Mouse (Mus musculus): ENCODE data around the gene Rnf208. TPM values are rescaled to one million over a fixed set of nuclear protein-coding genes. Genes with fewer than 3 reads are reported as not detected.

Rnf208 gene
- polyA plus RNA-seq, 1 experiment from 2014 or later = 16.3 TPM

- no peak for DNase-seq (ENCODE audit: low spot score)
- Histone ChIP-seq H3K27me3 (replicated peaks; ENCODE audit: control insufficient read depth, insufficient read depth, low read length) (peaks cover 16% of the 10 kb centered on the region), H3K4me2 (ENCODE audit: low read depth, low read length) (no peak overlapping the region), H3K4me1 (ENCODE audit: control insufficient read depth, insufficient read depth, low read length) (peaks cover 25% of the 10 kb centered on the region), H3K36me3 (ENCODE audit: control insufficient read depth, insufficient read depth, low read length) (peaks cover 26% of the 10 kb centered on the region), H3K4me3 (ENCODE audit: low read depth, low read length) (no peak overlapping the region), H3K27ac (replicated peaks; ENCODE audit: low read depth, low read length) (no peak overlapping the region), H3K9me3 (ENCODE audit: control insufficient read depth, low read length) (no peaks in the 10 kb centered on the region), H3K9ac (ENCODE audit: low read depth, low read length) (peak overlapping the region; percentile 8; the same call in 1 of the 2 replicates)
- ATAC-seq (ENCODE audit: low read depth) = no peak
Observed at GRCm38 (mm10) chr2:25267241-25267640, 25.2 kb downstream of the Rnf208 start.

DNA sequence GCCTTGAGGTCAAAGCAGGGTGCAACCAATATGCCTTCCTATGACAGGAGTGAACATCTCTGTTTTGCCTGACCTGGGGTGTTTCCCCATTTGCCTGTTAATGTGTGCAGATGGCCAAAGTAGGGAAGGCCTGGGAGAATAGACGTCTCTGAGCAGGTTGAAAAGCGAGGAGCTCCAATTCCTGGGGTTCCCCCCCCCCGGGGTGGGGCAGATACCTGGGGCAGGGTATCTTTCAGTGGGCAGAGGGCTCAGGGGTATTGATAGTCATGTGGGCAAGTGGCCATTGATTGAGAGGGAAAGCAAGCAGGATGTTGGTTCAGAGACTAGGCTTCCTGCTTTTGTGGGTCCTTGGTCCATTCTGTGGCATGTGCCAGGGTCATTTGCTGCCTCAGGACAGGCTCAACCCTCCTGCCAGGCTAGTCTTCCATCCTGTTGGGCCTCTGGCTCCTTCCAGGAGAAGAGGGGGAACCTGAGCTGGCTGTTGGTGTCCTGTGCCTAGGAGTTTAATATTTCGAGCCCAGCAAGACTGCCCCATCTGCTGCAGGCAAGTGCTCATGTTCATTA, 25.8 kb downstream of the Rnf208 start:
- Histone ChIP-seq H3K4me1 (ENCODE audit: control insufficient read depth, insufficient read depth, low read length) (peaks cover 25% of the 10 kb centered on the region), H3K9ac (ENCODE audit: low read depth, low read length) (no peak overlapping the region; the same call in 1 of the 2 replicates), H3K4me2 (ENCODE audit: low read depth, low read length) (no peak overlapping the region), H3K36me3 (ENCODE audit: control insufficient read depth, insufficient read depth, low read length) (peaks cover 26% of the 10 kb centered on the region), H3K9me3 (ENCODE audit: control insufficient read depth, low read length) (no peaks in the 10 kb centered on the region), H3K4me3 (ENCODE audit: low read depth, low read length) (no peak overlapping the region), H3K27ac (replicated peaks; ENCODE audit: low read depth, low read length) (no peak overlapping the region), H3K27me3 (replicated peaks; ENCODE audit: control insufficient read depth, insufficient read depth, low read length) (peaks cover 14% of the 10 kb centered on the region)
- DNase-seq (ENCODE audit: low spot score) = no peak
- no peak for ATAC-seq (ENCODE audit: low read depth)
- WGBS = 60% methylated on average over 4 of the region's 4 CpGs

DNA sequence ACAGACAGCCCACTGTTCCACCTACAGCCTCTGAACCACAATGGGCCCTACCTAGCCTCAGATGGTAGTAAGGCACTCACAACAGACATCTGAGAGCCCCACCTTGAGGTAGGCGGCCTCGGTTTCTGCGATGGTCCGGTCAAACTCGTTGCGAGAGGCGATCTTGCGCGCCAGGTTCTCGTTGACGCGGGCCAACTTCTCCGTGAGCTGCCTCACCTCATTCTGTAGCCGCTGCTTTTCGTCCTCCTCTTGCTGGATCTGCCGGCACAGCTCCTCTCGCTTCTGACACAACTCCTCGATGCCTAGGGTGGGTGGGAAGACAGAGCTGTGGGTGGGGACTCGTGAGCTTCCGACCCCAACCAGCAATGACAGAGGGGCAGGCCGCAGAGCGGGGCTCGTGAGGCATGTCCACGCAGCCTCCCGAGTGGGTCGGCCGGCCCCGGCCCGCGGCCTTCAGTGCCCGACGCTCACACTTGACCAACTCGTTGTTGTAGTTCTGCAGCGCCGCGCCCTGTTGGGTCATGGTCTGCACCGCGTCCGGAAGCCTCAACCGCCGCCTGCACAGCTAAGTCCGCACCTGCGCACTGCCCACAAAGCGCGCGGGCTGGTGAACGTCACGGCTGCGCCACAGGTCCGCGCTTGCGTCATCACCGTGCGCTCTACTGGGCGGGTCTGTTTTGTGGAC, 29.9 kb downstream of the Rnf208 start, which contains the start of the genes Ssna1 and Anapc2:
TSS of gene Ssna1 (minus strand) at position 612 of the 685 bp plus-strand sequence.
TSS of gene Anapc2 (plus strand) at position 652 of the 685 bp plus-strand sequence.
- under 1% methylated on average over 37 of the region's 55 CpGs for WGBS

GRCm38 (mm10) chr2:25272515-25272914, 30.5 kb downstream of the Rnf208 start:
- peak overlapping the region; percentile 84 for H3K9ac ChIP-seq (ENCODE audit: low read depth, low read length)
- H3K4me2 ChIP-seq (ENCODE audit: low read depth, low read length) = peak overlapping the region; percentile 83
- H3K27me3 ChIP-seq (replicated peaks; ENCODE audit: control insufficient read depth, insufficient read depth, low read length) = no peaks in the 10 kb centered on the region
- peaks cover 17% of the 10 kb centered on the region for H3K4me1 ChIP-seq (ENCODE audit: control insufficient read depth, insufficient read depth, low read length)
- DNase-seq (ENCODE audit: low spot score) (no peak), ATAC-seq (ENCODE audit: low read depth) (peak; percentile 47)
- H3K36me3 ChIP-seq (ENCODE audit: control insufficient read depth, insufficient read depth, low read length) = peaks cover 65% of the 10 kb centered on the region
- H3K9me3 ChIP-seq (ENCODE audit: control insufficient read depth, low read length) = no peaks in the 10 kb centered on the region
- H3K4me3 ChIP-seq (ENCODE audit: low read depth, low read length) = peak overlapping the region; percentile 84
- WGBS = 2% methylated on average over 5 of the region's 29 CpGs
- H3K27ac ChIP-seq (replicated peaks; ENCODE audit: low read depth, low read length) = peak overlapping the region; percentile 65; the same call in 1 of the 2 replicates

More for the DNA sequence above, 29.9 kb downstream of the Rnf208 start, which contains the start of the genes Ssna1 and Anapc2:
- peaks cover 17% of the 10 kb centered on the region for H3K4me1 ChIP-seq (ENCODE audit: control insufficient read depth, insufficient read depth, low read length)
- peak within 1 kb of the TSS; percentile 83 for H3K4me2 ChIP-seq (ENCODE audit: low read depth, low read length)
- H3K9me3 ChIP-seq (ENCODE audit: control insufficient read depth, low read length) = no peaks in the 10 kb centered on the region
- ATAC-seq (ENCODE audit: low read depth) = peak; percentile 97
- H3K27ac ChIP-seq (replicated peaks; ENCODE audit: low read depth, low read length) = peak within 1 kb of the TSS; percentile 65
- H3K36me3 ChIP-seq (ENCODE audit: control insufficient read depth, insufficient read depth, low read length) = peaks cover 59% of the 10 kb centered on the region
- peak; percentile 98 for DNase-seq (ENCODE audit: low spot score)
- no peaks in the 10 kb centered on the region for H3K27me3 ChIP-seq (replicated peaks; ENCODE audit: control insufficient read depth, insufficient read depth, low read length)
- H3K4me3 ChIP-seq (ENCODE audit: low read depth, low read length) = peak within 1 kb of the TSS; percentile 84
- H3K9ac ChIP-seq (ENCODE audit: low read depth, low read length) = peak within 1 kb of the TSS; percentile 84

DNA sequence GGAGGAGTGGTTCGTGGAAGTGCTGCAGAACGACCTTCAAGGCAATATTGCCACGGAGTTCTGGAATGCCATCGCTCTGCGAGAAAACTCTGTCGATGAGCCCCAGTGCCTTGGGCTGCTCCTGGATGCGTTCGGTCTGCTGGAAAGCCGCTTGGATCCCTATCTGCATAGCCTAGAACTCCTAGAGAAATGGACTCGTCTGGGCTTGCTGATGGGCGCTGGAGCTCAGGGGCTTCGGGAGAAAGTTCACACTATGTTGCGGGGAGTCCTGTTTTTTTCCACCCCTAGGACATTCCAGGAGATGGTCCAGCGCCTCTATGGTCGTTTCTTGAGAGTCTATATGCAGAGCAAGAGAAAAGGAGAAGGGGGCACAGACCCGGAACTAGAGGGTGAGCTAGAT, 31.0 kb downstream of the Rnf208 start:
- H3K36me3 ChIP-seq (ENCODE audit: control insufficient read depth, insufficient read depth, low read length) = peaks cover 70% of the 10 kb centered on the region
- ATAC-seq (ENCODE audit: low read depth) (no peak), DNase-seq (ENCODE audit: low spot score) (no peak)
- H3K9ac ChIP-seq (ENCODE audit: low read depth, low read length) = peak overlapping the region; percentile 84
- no peaks in the 10 kb centered on the region for H3K27me3 ChIP-seq (replicated peaks; ENCODE audit: control insufficient read depth, insufficient read depth, low read length)
- H3K27ac ChIP-seq (replicated peaks; ENCODE audit: low read depth, low read length) = peak overlapping the region; percentile 65; the same call in 1 of the 2 replicates
- peak overlapping the region; percentile 84 for H3K4me3 ChIP-seq (ENCODE audit: low read depth, low read length)
- 32% methylated on average over 16 of the region's 16 CpGs for WGBS
- no peaks in the 10 kb centered on the region for H3K9me3 ChIP-seq (ENCODE audit: control insufficient read depth, low read length)
- H3K4me1 ChIP-seq (ENCODE audit: control insufficient read depth, insufficient read depth, low read length) = peaks cover 17% of the 10 kb centered on the region
- H3K4me2 ChIP-seq (ENCODE audit: low read depth, low read length) = peak overlapping the region; percentile 83

- Histone ChIP-seq H3K4me1 (ENCODE audit: control insufficient read depth, insufficient read depth, low read length) (no peaks in the 10 kb centered on the region), H3K9ac (ENCODE audit: low read depth, low read length) (no peak overlapping the region), H3K4me2 (ENCODE audit: low read depth, low read length) (no peak overlapping the region), H3K27me3 (replicated peaks; ENCODE audit: control insufficient read depth, insufficient read depth, low read length) (no peaks in the 10 kb centered on the region), H3K9me3 (ENCODE audit: control insufficient read depth, low read length) (no peaks in the 10 kb centered on the region), H3K4me3 (ENCODE audit: low read depth, low read length) (no peak overlapping the region), H3K27ac (replicated peaks; ENCODE audit: low read depth, low read length) (no peak overlapping the region), H3K36me3 (ENCODE audit: control insufficient read depth, insufficient read depth, low read length) (peaks cover 97% of the 10 kb centered on the region)
- WGBS = 64% methylated on average over 13 of the region's 13 CpGs
- DNase-seq (ENCODE audit: low spot score) = peak; percentile 83
- 0 out of 2 replicates have a peak, but pooled peaks have one; percentile 44 for ATAC-seq (ENCODE audit: low read depth)
Observed at GRCm38 (mm10) chr2:25278928-25279882, 37.1 kb downstream of the Rnf208 start.

DNA sequence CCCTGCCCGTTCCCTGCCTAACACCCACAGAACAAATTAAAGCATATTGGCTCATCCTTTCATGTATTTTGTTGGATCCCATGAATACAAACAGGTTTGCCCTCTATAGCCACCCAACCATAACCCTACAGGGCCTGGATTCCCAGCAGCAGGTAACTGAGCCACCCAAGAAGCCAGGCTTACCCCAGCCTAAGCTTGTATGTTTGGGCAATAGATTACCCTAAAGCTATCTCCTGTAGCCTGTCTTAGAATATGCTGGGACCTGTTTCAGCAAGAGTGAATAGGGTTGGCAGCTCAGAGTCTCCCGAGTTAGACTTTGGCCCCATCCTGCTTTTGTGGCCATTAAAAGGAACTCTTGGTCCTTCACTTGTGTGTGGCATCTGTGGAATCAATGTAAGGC, 43.5 kb downstream of the Rnf208 start:
- no peak for ATAC-seq (ENCODE audit: low read depth)
- DNase-seq (ENCODE audit: low spot score) = no peak
- no peak overlapping the region for H3K4me2 ChIP-seq (ENCODE audit: low read depth, low read length)
- no peaks in the 10 kb centered on the region for H3K4me1 ChIP-seq (ENCODE audit: control insufficient read depth, insufficient read depth, low read length)
- no peak overlapping the region for H3K4me3 ChIP-seq (ENCODE audit: low read depth, low read length)
- peaks cover 56% of the 10 kb centered on the region for H3K36me3 ChIP-seq (ENCODE audit: control insufficient read depth, insufficient read depth, low read length)
- no peak overlapping the region for H3K9ac ChIP-seq (ENCODE audit: low read depth, low read length)
- no peaks in the 10 kb centered on the region for H3K9me3 ChIP-seq (ENCODE audit: control insufficient read depth, low read length)
- 0 out of 2 replicates have a peak overlapping the region, but pooled peaks have one; percentile 81 for H3K27ac ChIP-seq (replicated peaks; ENCODE audit: low read depth, low read length)
- 90% methylated on average over 2 of the region's 2 CpGs for WGBS
- H3K27me3 ChIP-seq (replicated peaks; ENCODE audit: control insufficient read depth, insufficient read depth, low read length) = peaks cover 29% of the 10 kb centered on the region

DNA sequence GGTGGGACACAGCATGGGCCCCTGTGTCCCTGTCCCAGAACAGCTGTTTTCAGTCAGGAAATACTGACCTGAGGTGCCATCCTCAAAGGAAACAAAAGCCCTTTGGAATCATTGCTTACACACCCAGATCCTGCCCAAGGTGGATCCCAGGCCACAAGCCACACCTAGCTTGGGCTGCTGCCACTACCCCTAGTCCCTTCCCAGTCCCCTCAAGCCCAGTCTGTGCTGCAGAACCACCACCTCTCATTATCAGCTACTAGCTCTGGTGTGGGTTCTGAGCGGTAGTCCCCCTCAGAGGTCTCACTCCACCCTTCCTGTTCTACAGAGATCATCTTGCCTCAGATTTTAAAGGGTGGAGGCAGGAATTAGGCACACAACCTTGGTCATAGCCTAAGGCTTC, 44.3 kb downstream of the Rnf208 start:
- no peaks in the 10 kb centered on the region for H3K4me1 ChIP-seq (ENCODE audit: control insufficient read depth, insufficient read depth, low read length)
- peak overlapping the region; percentile 81 for H3K27ac ChIP-seq (replicated peaks; ENCODE audit: low read depth, low read length)
- H3K4me2 ChIP-seq (ENCODE audit: low read depth, low read length) = no peak overlapping the region
- no peaks in the 10 kb centered on the region for H3K9me3 ChIP-seq (ENCODE audit: control insufficient read depth, low read length)
- peaks cover 37% of the 10 kb centered on the region for H3K27me3 ChIP-seq (replicated peaks; ENCODE audit: control insufficient read depth, insufficient read depth, low read length)
- ATAC-seq (ENCODE audit: low read depth) = peak; percentile 28; the same call in 1 of the 2 replicates
- no peak overlapping the region for H3K4me3 ChIP-seq (ENCODE audit: low read depth, low read length)
- peaks cover 49% of the 10 kb centered on the region for H3K36me3 ChIP-seq (ENCODE audit: control insufficient read depth, insufficient read depth, low read length)
- 43% methylated on average over 1 of the region's 1 CpGs for whole genome bisulfite sequencing
- DNase-seq (ENCODE audit: low spot score) = no peak
- H3K9ac ChIP-seq (ENCODE audit: low read depth, low read length) = no peak overlapping the region
